Mouse (Mus musculus) forebrain, embryonic 10.5 days (tissue): ENCODE data around the gene Magi2. TPM values are rescaled to one million over a fixed set of nuclear protein-coding genes. Genes with fewer than 3 reads are reported as not detected.

Experiments used
- DNase-seq: peaks from one replicate; pipeline ENCODE4 v3.0.0-alpha.2; 2017; ENCODE audit warnings: low spot score; ENCODE audit errors: extremely low spot score
- H3K27ac ChIP-seq: fragments of 300-500 bp; sonication (generic); 2 replicates; pipeline ENCODE4 v1.5.1; 2016; ENCODE audit warnings: mild to moderate bottlenecking
- H3K27me3 ChIP-seq: fragments of 300-500 bp; sonication (generic); 2 replicates; pipeline ENCODE4 v1.6.1; 2016; ENCODE audit warnings: mild to moderate bottlenecking; ENCODE audit not compliant: poor library complexity, severe bottlenecking
- H3K36me3 ChIP-seq: fragments of 300-500 bp; sonication (generic); replicated peaks from 2 replicates; pipeline ENCODE4 v1.6.1; 2016; ENCODE audit warnings: mild to moderate bottlenecking, moderate library complexity
- H3K4me1 ChIP-seq: fragments of 300-500 bp; sonication (generic); 2 replicates; pipeline ENCODE4 v1.6.1; 2016
- H3K4me3 ChIP-seq: fragments of 300-500 bp; sonication (generic); 2 replicates; pipeline ENCODE4 v1.5.1; 2016; ENCODE audit warnings: mild to moderate bottlenecking, moderate library complexity
- H3K9me3 ChIP-seq: fragments of 300-500 bp; sonication (generic); 2 replicates; pipeline ENCODE4 v1.6.1; 2016; ENCODE audit warnings: mild to moderate bottlenecking, moderate library complexity
- WGBS: fragments of 180-500 bp; shearing (Covaris S2); methylation state at CpG from one replicate; pipeline ENCODE4 v1.1.7; 2016; 5-methylcytosine and 5-hydroxymethylcytosine counted together
- polyA plus RNA-seq: library from polyadenylated mRNA; unstranded; fragments of >200 nt; fragmentation: Nextera tagmentation; extraction: Ambion mirVana; gene quantifications from 2 replicates; pipeline ENCODE4 v1.2.1, GENCODE M21; 2016

Magi2 gene
- polyA plus RNA-seq, 1 experiment from 2014 or later: 7.4 TPM

- 62% methylated on average over 2 of the region's 2 CpGs for WGBS
- Histone ChIP-seq H3K4me1 (peaks cover 3% of the 10 kb centered on the region; the same call in 1 of the 2 replicates), H3K27ac (no peak overlapping the region), H3K9me3 (no peaks in the 10 kb centered on the region), H3K36me3 (no peaks in the 10 kb centered on the region), H3K4me3 (no peak overlapping the region), H3K27me3 (no peaks in the 10 kb centered on the region)
- DNase-seq: no peak
Observed at GRCm38 (mm10) chr5:20325290-20325689, 1098.5 kb downstream of the Magi2 start.

GRCm38 (mm10) chr5:20328901-20329300 is 1102.1 kb downstream of the Magi2 start:
- DNase-seq: no peak
- H3K27me3 ChIP-seq: no peaks in the 10 kb centered on the region
- 79% methylated on average over 1 of the region's 1 CpGs for WGBS
- no peaks in the 10 kb centered on the region for H3K36me3 ChIP-seq
- H3K4me1 ChIP-seq: peaks cover 3% of the 10 kb centered on the region; the same call in 1 of the 2 replicates
- no peak overlapping the region for H3K27ac ChIP-seq
- no peaks in the 10 kb centered on the region for H3K9me3 ChIP-seq
- H3K4me3 ChIP-seq: no peak overlapping the region

- H3K27ac ChIP-seq: no peak overlapping the region
- 87% methylated on average over 3 of the region's 3 CpGs for WGBS
- no peak overlapping the region for H3K4me3 ChIP-seq
- DNase-seq: no peak
- H3K27me3 ChIP-seq: no peaks in the 10 kb centered on the region
- no peaks in the 10 kb centered on the region for H3K9me3 ChIP-seq
- no peaks in the 10 kb centered on the region for H3K36me3 ChIP-seq
- H3K4me1 ChIP-seq: peaks cover 3% of the 10 kb centered on the region; the same call in 1 of the 2 replicates
Observed at GRCm38 (mm10) chr5:20330025-20330424, 1103.2 kb downstream of the Magi2 start.

GRCm38 (mm10) chr5:20332574-20332973 is 1105.7 kb downstream of the Magi2 start:
- Histone ChIP-seq H3K4me3 (no peak overlapping the region), H3K27ac (no peak overlapping the region), H3K9me3 (no peaks in the 10 kb centered on the region), H3K27me3 (no peaks in the 10 kb centered on the region), H3K36me3 (no peaks in the 10 kb centered on the region), H3K4me1 (no peaks in the 10 kb centered on the region)
- WGBS: 85% methylated on average over 4 of the region's 4 CpGs
- DNase-seq: no peak

- H3K36me3 ChIP-seq: no peaks in the 10 kb centered on the region
Observed at GRCm38 (mm10) chr5:20334549-20334948, 1107.7 kb downstream of the Magi2 start.

DNA sequence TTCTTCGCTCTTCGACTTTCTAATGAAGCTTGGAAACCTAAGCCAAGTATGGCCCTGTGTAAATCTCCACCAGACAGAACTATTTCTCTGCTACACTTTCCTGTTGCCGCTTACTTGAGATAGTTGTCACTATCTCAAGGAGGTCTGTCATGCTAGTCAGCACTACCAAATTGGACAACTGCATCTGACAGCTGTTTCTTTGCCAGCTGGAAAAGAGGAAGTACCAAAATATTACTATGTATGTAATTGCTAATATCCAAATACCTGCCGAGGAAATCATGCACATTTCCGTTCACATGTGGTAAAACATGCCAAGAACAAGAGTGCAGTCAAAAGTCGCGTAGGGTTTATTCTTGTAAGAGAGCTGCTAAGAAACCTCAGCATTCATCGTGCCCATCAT is 1126.1 kb downstream of the Magi2 start:
- Histone ChIP-seq H3K27me3 (no peaks in the 10 kb centered on the region), H3K27ac (no peak overlapping the region), H3K36me3 (no peaks in the 10 kb centered on the region), H3K4me1 (no peaks in the 10 kb centered on the region), H3K9me3 (no peaks in the 10 kb centered on the region), H3K4me3 (no peak overlapping the region)
- whole genome bisulfite sequencing: 94% methylated on average over 8 of the region's 8 CpGs
- DNase-seq: no peak

More at GRCm38 (mm10) chr5:20334549-20334948, 1107.7 kb downstream of the Magi2 start:
- DNase-seq: no peak
- no peaks in the 10 kb centered on the region for H3K4me1 ChIP-seq
- H3K27me3 ChIP-seq: no peaks in the 10 kb centered on the region
- no peaks in the 10 kb centered on the region for H3K9me3 ChIP-seq
- no peak overlapping the region for H3K27ac ChIP-seq
- no peak overlapping the region for H3K4me3 ChIP-seq

DNA sequence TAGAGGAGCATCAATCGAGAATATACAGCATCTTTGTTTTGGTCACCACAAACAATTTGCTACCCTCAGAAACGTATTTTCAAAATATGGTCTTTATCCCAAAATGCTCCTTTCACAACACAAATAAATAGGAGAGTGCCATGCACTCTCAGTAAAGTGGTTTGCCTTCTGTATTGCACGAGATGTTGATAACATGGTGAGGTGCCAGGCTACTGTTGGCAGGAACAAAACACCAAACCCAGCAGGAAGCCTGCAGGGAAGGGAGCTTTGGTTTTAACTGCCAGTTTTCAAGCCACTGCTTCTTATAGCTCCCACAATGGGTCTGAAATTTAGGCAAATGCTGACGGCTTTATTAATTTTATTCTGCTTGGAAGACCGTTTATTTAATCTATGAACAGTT is 1131.6 kb downstream of the Magi2 start:
- no peak overlapping the region for H3K4me3 ChIP-seq
- H3K9me3 ChIP-seq: no peaks in the 10 kb centered on the region
- H3K27me3 ChIP-seq: no peaks in the 10 kb centered on the region
- no peaks in the 10 kb centered on the region for H3K36me3 ChIP-seq
- H3K4me1 ChIP-seq: peaks cover 19% of the 10 kb centered on the region
- 58% methylated on average over 5 of the region's 5 CpGs for WGBS
- no peak for DNase-seq
- no peak overlapping the region for H3K27ac ChIP-seq

DNA sequence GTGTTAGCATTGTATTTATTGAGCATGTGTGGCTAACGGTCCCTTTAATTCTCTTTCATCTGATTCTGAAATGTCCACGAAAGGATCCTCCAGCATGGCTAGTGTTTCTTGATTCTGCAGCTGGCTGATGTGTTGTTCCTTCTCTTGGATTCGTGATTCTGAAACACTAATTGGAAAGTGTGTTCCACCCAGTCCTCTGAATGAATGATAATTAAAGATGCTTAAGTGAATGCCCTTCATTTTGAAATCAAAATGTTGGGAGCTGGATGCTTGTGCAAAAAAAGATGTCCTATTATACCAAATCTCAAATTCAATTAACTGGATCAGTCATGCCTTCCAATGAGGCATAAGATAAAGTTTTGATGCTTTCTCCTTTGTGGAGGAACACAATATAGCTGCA is 1132.2 kb downstream of the Magi2 start:
- no peaks in the 10 kb centered on the region for H3K36me3 ChIP-seq
- no peaks in the 10 kb centered on the region for H3K9me3 ChIP-seq
- no peak overlapping the region for H3K4me3 ChIP-seq
- H3K27ac ChIP-seq: no peak overlapping the region
- peaks cover 19% of the 10 kb centered on the region for H3K4me1 ChIP-seq
- no peak for DNase-seq
- 51% methylated on average over 3 of the region's 3 CpGs for WGBS
- H3K27me3 ChIP-seq: no peaks in the 10 kb centered on the region

GRCm38 (mm10) chr5:20362154-20362553 is 1135.3 kb downstream of the Magi2 start:
- H3K4me1 ChIP-seq: peaks cover 19% of the 10 kb centered on the region
- no peaks in the 10 kb centered on the region for H3K36me3 ChIP-seq
- no peaks in the 10 kb centered on the region for H3K9me3 ChIP-seq
- no peak for DNase-seq
- H3K27me3 ChIP-seq: no peaks in the 10 kb centered on the region
- H3K27ac ChIP-seq: no peak overlapping the region
- no peak overlapping the region for H3K4me3 ChIP-seq
- WGBS: 89% methylated on average over 3 of the region's 3 CpGs

DNA sequence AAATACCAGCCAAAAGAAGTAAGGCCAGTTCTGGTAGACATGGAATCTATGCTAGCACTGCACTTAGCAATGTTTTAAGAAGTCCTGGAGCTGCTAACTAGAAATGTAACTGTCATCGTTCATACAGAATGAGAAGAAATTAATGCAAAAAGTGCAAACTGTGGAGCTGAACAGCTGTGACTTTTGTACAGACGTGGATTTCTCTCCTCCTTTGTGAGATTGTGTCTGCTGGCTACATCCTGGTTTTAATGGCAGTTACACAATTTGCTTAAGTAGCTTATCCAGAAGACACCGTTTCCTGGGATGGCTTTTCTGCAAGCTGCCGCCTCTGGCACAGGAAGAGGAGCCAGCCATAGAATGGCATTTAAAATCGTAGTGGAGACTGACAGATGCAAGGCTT is 1136.4 kb downstream of the Magi2 start:
- no peaks in the 10 kb centered on the region for H3K27me3 ChIP-seq
- 81% methylated on average over 5 of the region's 5 CpGs for WGBS
- DNase-seq: no peak

GRCm38 (mm10) chr5:20373586-20373985 is 1146.8 kb downstream of the Magi2 start:
- Histone ChIP-seq H3K36me3 (no peaks in the 10 kb centered on the region), H3K4me3 (no peak overlapping the region), H3K9me3 (no peaks in the 10 kb centered on the region), H3K27ac (no peak overlapping the region), H3K27me3 (no peaks in the 10 kb centered on the region), H3K4me1 (no peaks in the 10 kb centered on the region)
- no peak for DNase-seq
- WGBS: 83% methylated on average over 1 of the region's 1 CpGs

More for the DNA sequence above, 1136.4 kb downstream of the Magi2 start:
- H3K36me3 ChIP-seq: no peaks in the 10 kb centered on the region
- peaks cover 18% of the 10 kb centered on the region for H3K4me1 ChIP-seq
- H3K27ac ChIP-seq: no peak overlapping the region
- H3K4me3 ChIP-seq: no peak overlapping the region
- H3K9me3 ChIP-seq: no peaks in the 10 kb centered on the region

- 91% methylated on average over 11 of the region's 11 CpGs for WGBS
- no peak for DNase-seq
- no peaks in the 10 kb centered on the region for H3K27me3 ChIP-seq
- H3K4me3 ChIP-seq: no peak overlapping the region
- H3K4me1 ChIP-seq: no peaks in the 10 kb centered on the region
- no peaks in the 10 kb centered on the region for H3K9me3 ChIP-seq
- H3K27ac ChIP-seq: no peak overlapping the region
- no peaks in the 10 kb centered on the region for H3K36me3 ChIP-seq
Observed at GRCm38 (mm10) chr5:20378071-20378800, 1151.4 kb downstream of the Magi2 start.

DNA sequence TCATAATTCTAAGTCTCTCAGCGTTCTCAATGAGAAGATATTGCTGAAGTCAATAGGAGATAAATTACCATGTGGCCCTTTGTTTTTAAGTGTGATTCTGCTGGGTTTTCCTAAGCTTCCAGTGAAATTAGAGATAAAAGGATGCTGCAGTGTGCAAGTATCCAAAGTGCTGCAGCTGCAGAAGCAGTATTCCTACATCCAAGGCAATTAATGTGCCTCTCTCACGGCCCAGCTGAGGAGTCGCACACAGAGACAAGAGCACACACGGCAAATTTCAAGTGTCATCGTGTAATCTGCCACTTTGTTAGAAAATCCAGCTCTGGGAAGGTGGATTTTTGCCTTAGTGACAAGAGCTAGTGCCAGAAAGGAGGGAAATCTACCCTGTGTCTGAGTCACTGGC is 1177.7 kb downstream of the Magi2 start:
- no peak overlapping the region for H3K27ac ChIP-seq
- no peak overlapping the region for H3K4me3 ChIP-seq
- no peaks in the 10 kb centered on the region for H3K9me3 ChIP-seq
- H3K4me1 ChIP-seq: no peaks in the 10 kb centered on the region
- WGBS: 87% methylated on average over 5 of the region's 5 CpGs
- no peak for DNase-seq
- no peaks in the 10 kb centered on the region for H3K27me3 ChIP-seq
- H3K36me3 ChIP-seq: no peaks in the 10 kb centered on the region

DNA sequence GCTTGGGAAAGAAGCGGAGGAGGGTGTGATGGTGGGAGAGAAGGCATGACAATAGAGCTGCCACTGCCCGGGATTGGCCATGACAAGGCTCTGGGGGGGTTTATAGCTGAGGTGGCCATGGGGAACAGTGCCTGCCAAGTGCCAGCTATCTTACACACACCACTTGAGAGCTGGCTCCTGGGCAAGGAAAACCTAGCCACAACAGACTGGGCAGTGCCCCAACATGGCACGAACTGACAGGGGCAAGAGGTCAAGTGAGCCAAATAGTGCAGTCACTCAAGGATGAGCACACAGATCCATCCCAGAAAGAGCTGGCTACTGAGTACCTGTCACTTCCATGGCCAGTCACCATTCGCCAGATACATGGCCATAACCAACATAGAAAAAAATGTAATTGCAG is 1179.8 kb downstream of the Magi2 start:
- DNase-seq: no peak
- Histone ChIP-seq H3K4me1 (no peaks in the 10 kb centered on the region), H3K27me3 (no peaks in the 10 kb centered on the region), H3K9me3 (no peaks in the 10 kb centered on the region), H3K27ac (no peak overlapping the region), H3K36me3 (no peaks in the 10 kb centered on the region), H3K4me3 (no peak overlapping the region)
- WGBS: 92% methylated on average over 4 of the region's 4 CpGs
